Comparison of ENCODE assay signal across 27 mouse cellular contexts in genomic region chr1:43809351-43809750, GRCm38 (mm10).
"Had no signal": no experiment of that assay in that cellular context is flagged by ENCODE, and none has a peak within 500 bp of the region (broad histone marks: within the 10 kb centered on the region; RNA-seq: fewer than 3 reads in every experiment).

No protein-coding gene starts in this region.

- H3K4me3 ChIP-seq: embryonic facial prominence, embryonic 10.5 days; embryonic facial prominence, embryonic 12.5 days; embryonic facial prominence, embryonic 13.5 days; embryonic facial prominence, embryonic 15.5 days; erythroblast, embryonic 14.5 days; forebrain, embryonic 10.5 days; forebrain, embryonic 12.5 days; forebrain, embryonic 13.5 days; forebrain, embryonic 15.5 days; gastrocnemius, adult 2 months; heart, adult 2 months had no signal

- H3K4me1 ChIP-seq: embryonic facial prominence, embryonic 10.5 days; embryonic facial prominence, embryonic 12.5 days; embryonic facial prominence, embryonic 13.5 days; embryonic facial prominence, embryonic 15.5 days; forebrain, embryonic 10.5 days; forebrain, embryonic 12.5 days; forebrain, embryonic 13.5 days; forebrain, embryonic 15.5 days had no signal

- H3K27ac ChIP-seq: embryonic facial prominence, embryonic 10.5 days; embryonic facial prominence, embryonic 12.5 days; embryonic facial prominence, embryonic 13.5 days; embryonic facial prominence, embryonic 15.5 days; forebrain, embryonic 10.5 days; forebrain, embryonic 12.5 days; forebrain, embryonic 13.5 days; forebrain, embryonic 15.5 days; gastrocnemius, adult 2 months; heart, adult 2 months had no signal

- H3K27me3 ChIP-seq: embryonic facial prominence, embryonic 12.5 days; embryonic facial prominence, embryonic 13.5 days; embryonic facial prominence, embryonic 15.5 days; forebrain, embryonic 12.5 days; forebrain, embryonic 13.5 days; forebrain, embryonic 15.5 days had no signal

- H3K36me3 ChIP-seq: embryonic facial prominence, embryonic 12.5 days; embryonic facial prominence, embryonic 15.5 days; forebrain, embryonic 15.5 days had no signal

- H3K9me3 ChIP-seq: embryonic facial prominence, embryonic 12.5 days; embryonic facial prominence, embryonic 15.5 days; forebrain, embryonic 12.5 days; forebrain, embryonic 13.5 days; forebrain, embryonic 15.5 days had no signal

- ATAC-seq: forebrain, embryonic 13.5 days; forebrain, embryonic 14.5 days; forebrain, embryonic 15.5 days; forebrain, embryonic 16.5 days; forebrain, postnatal 0 days had no signal

- H3K4me2 ChIP-seq: embryonic facial prominence, embryonic 12.5 days; embryonic facial prominence, embryonic 13.5 days; embryonic facial prominence, embryonic 15.5 days; forebrain, embryonic 12.5 days; forebrain, embryonic 13.5 days; forebrain, embryonic 15.5 days had no signal

- DNase-seq: cerebellum, adult 9-10 months; cerebellum, adult 9-11 months; cerebellum, postnatal 10 days; cerebellum, postnatal 14 days; cerebellum, postnatal 25 days; cerebellum, postnatal 36 days; embryo, embryonic 11 days; forebrain, postnatal 0 days; gastrocnemius, adult 2 months; gastrocnemius, postnatal 10 days; gastrocnemius, postnatal 14 days; gastrocnemius, postnatal 25 days; gastrocnemius, postnatal 36 days; heart, adult 11 months; heart, adult 18-20 months; heart, adult 2 months had no signal

- H3K9ac ChIP-seq: embryonic facial prominence, embryonic 12.5 days; embryonic facial prominence, embryonic 13.5 days; embryonic facial prominence, embryonic 15.5 days; forebrain, embryonic 12.5 days; forebrain, embryonic 13.5 days; forebrain, embryonic 15.5 days; forebrain, postnatal 0 days had no signal
